Mouse (Mus musculus): Measurements from ENCODE around the gene Tusc2. TPM values are rescaled to one million over a fixed set of nuclear protein-coding genes. Genes with fewer than 3 reads are reported as not detected.

The Tusc2 gene
- polyA plus RNA-seq, 1 experiment from 2014 or later: 41.6 TPM

DNA sequence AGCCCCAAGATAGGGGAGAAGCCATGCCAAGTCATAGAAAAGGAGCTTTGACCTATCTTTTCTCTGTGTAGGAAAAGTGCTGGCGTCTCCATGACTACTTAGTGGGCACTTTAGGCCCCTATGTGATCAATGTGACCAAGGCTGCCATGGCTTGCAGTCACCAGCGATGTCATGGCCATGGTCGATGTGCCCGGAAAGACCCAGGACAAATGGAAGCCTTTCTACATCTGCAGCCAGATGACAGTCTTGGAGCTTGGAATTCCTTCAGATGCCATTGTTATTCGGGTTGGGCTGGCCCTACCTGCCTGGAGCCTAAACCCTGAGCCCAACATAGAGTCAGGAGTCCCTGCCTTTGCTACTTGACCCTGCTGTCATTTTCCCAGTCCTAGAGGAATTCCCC, 23.4 kb downstream of the Tusc2 start:
- Histone ChIP-seq H3K4me2 (replicated peaks; ENCODE audit: low read depth) (peak overlapping the region; percentile 6; the same call in 1 of the 2 replicates), H3K27ac (ENCODE audit: low read depth, low read length) (peak overlapping the region; percentile 78), H3K9ac (ENCODE audit: low read depth, low read length) (no peak overlapping the region), H3K4me3 (ENCODE audit: low read depth, low read length) (no peak overlapping the region), H3K4me1 (replicated peaks; ENCODE audit: control insufficient read depth, insufficient read depth, low read length) (peaks cover 4% of the 10 kb centered on the region; the same call in 1 of the 2 replicates), H3K27me3 (replicated peaks; ENCODE audit: control insufficient read depth, insufficient read depth, low read length) (no peaks in the 10 kb centered on the region), H3K9me3 (ENCODE audit: control insufficient read depth) (no peaks in the 10 kb centered on the region), H3K36me3 (ENCODE audit: control insufficient read depth, insufficient read depth) (peaks cover 30% of the 10 kb centered on the region)
- TF ChIP-seq CTCF (IDR thresholded peaks at IDR 0.05; ENCODE audit: low read depth): no peak
- WGBS: 83% methylated on average over 5 of the region's 5 CpGs
- ATAC-seq: no peak

DNA sequence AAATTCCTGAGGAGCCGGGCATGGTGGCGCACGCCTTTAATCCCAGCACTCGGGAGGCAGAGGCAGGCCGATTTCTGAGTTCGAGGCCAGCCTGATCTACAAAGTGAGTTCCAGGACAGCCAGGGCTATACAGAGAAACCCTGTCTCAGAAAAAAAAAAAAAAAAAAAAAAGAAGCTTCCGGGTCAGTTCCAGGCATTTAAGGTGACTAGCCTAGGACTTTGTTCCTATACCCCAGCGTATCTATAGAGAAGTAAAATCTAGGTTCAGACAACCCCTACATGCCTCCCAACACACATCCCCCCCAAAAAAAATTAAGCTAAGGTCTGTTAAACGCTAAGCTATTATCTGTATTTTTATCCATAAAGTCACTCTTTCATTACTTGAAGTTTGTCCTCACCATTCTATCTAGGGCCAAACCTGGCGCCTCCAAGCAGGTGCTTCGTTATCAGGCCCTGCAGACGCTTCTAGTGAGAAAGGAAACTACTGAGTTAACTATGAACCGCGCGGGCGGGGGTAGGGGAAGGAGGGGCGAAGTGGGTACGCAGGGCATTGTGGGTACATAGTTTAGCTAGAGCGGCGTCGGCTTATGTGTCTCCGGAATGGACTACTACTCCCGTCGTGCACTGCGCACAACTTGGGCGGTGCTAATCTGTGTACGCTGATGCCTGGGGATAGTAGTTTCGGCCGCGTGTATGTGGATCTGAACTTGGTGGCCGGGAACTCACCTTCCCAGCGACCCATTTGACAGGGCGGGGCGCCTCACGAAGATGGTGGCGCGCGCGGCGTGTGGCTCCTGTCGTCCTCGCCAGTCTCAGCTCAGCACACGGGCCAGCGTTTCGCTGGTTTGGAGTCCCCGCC, 24.1 kb downstream of the Tusc2 start, which contains the start of gene Ifrd2:
Gene Ifrd2 (plus strand): TSS at position 669 of the 859 bp plus-strand sequence.
- ATAC-seq: peak; percentile 92
- no peak; the same call in 1 of the 2 replicates for TF ChIP-seq CTCF (IDR thresholded peaks at IDR 0.05; ENCODE audit: low read depth)
- H3K27ac ChIP-seq (ENCODE audit: low read depth, low read length): peak within 1 kb of the TSS; percentile 78

DNA sequence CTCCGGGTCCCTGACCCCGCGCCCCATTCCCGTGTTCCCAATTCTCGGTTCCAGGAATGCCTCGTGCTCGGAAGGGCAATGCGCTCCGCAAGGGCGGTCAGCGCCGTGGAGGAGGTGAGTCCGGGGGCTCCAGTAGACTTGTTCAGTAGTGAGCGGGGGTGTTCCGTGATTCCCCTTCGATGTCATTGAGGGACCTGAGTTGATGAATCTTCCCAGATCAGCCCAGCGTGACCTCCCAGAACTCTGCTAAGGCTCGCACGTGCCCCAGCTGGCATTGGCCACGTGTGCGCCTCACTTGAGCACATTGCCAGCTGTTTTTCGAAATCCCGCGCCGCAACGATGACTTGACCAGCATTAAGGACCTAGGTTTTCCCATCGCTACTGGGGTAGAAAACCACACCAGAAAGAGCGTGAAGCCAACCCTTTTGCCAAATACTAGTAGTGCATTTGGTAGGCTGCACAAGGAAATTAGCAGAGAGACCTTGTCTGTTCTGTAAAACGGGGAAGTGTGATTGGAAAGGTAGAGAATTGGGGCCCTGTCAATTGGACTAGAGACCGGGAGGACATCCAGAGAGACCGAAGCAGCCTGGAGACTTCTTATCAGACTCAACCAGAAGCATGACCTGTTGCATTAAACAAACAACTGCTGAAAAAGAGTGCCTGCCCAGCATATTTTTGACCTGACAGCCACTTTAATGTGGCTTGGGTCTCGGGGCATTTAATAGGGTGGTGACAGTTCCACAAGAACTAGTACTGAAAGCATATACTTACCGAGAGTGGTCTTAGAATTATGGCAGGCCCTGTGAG, 25.0 kb downstream of the Tusc2 start:
- TF ChIP-seq CTCF (IDR thresholded peaks at IDR 0.05; ENCODE audit: low read depth): no peak
- peaks cover 41% of the 10 kb centered on the region for H3K36me3 ChIP-seq (ENCODE audit: control insufficient read depth, insufficient read depth)
- peak overlapping the region; percentile 87 for H3K4me2 ChIP-seq (replicated peaks; ENCODE audit: low read depth)
- H3K4me3 ChIP-seq (ENCODE audit: low read depth, low read length): peak overlapping the region; percentile 70
- no peaks in the 10 kb centered on the region for H3K9me3 ChIP-seq (ENCODE audit: control insufficient read depth)
- peak; percentile 2; the same call in 1 of the 2 replicates for ATAC-seq
- peak overlapping the region; percentile 47 for H3K9ac ChIP-seq (ENCODE audit: low read depth, low read length)
- H3K4me1 ChIP-seq (replicated peaks; ENCODE audit: control insufficient read depth, insufficient read depth, low read length): peaks cover 4% of the 10 kb centered on the region; the same call in 1 of the 2 replicates
- WGBS: 1% methylated on average over 33 of the region's 33 CpGs
- H3K27ac ChIP-seq (ENCODE audit: low read depth, low read length): no peak overlapping the region
- no peaks in the 10 kb centered on the region for H3K27me3 ChIP-seq (replicated peaks; ENCODE audit: control insufficient read depth, insufficient read depth, low read length)

More for the DNA sequence above, 24.1 kb downstream of the Tusc2 start, which contains the start of gene Ifrd2:
- Histone ChIP-seq H3K4me2 (replicated peaks; ENCODE audit: low read depth) (peak within 1 kb of the TSS; percentile 87), H3K9ac (ENCODE audit: low read depth, low read length) (peak within 1 kb of the TSS; percentile 47), H3K4me3 (ENCODE audit: low read depth, low read length) (peak within 1 kb of the TSS; percentile 70), H3K36me3 (ENCODE audit: control insufficient read depth, insufficient read depth) (peaks cover 37% of the 10 kb centered on the region), H3K27me3 (replicated peaks; ENCODE audit: control insufficient read depth, insufficient read depth, low read length) (no peaks in the 10 kb centered on the region), H3K4me1 (replicated peaks; ENCODE audit: control insufficient read depth, insufficient read depth, low read length) (peaks cover 4% of the 10 kb centered on the region; the same call in 1 of the 2 replicates), H3K9me3 (ENCODE audit: control insufficient read depth) (no peaks in the 10 kb centered on the region)
- 9% methylated on average over 46 of the region's 46 CpGs for WGBS

DNA sequence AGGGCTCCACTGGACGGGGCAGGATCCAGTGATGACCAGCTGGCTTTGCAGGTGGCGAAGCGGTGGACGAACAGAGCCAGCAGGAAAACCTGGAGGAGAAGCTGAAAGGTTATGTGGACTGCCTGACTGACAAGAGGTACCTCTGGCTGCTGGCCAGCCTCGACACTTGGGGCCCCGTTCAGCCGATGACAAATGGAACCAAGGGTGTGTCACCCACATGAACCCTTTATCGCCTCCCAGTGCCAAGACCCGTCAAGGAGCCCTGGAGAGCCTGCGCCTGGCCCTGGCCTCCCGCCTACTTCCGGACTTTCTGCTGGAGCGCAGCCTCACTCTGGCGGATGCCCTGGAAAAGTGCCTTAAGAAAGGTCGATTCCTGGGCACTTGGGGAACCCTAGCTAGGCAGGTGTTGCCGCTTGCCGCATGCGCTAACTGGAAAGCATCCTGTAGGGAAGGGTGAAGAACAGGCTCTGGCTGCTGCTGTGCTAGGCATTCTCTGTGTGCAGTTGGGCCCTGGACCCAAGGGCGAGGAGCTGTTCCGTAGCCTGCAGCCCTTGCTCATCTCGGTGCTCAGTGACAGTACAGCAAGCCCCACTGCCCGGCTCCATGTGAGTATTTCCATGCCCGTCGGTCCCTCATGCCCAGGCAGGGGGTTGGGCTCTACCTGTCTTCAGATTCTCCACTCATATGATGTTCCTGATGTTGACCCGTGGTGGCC, 27.2 kb downstream of the Tusc2 start:
- ATAC-seq: peak; percentile 42
- Histone ChIP-seq H3K36me3 (ENCODE audit: control insufficient read depth, insufficient read depth) (peaks cover 37% of the 10 kb centered on the region), H3K27me3 (replicated peaks; ENCODE audit: control insufficient read depth, insufficient read depth, low read length) (no peaks in the 10 kb centered on the region), H3K4me1 (replicated peaks; ENCODE audit: control insufficient read depth, insufficient read depth, low read length) (peaks cover 4% of the 10 kb centered on the region; the same call in 1 of the 2 replicates), H3K9ac (ENCODE audit: low read depth, low read length) (peak overlapping the region; percentile 26; the same call in 1 of the 2 replicates), H3K4me3 (ENCODE audit: low read depth, low read length) (peak overlapping the region; percentile 26), H3K9me3 (ENCODE audit: control insufficient read depth) (no peaks in the 10 kb centered on the region), H3K27ac (ENCODE audit: low read depth, low read length) (peak overlapping the region; percentile 95), H3K4me2 (replicated peaks; ENCODE audit: low read depth) (peak overlapping the region; percentile 60)
- peak; percentile 54 for TF ChIP-seq CTCF (IDR thresholded peaks at IDR 0.05; ENCODE audit: low read depth)
- WGBS: 49% methylated on average over 25 of the region's 25 CpGs

DNA sequence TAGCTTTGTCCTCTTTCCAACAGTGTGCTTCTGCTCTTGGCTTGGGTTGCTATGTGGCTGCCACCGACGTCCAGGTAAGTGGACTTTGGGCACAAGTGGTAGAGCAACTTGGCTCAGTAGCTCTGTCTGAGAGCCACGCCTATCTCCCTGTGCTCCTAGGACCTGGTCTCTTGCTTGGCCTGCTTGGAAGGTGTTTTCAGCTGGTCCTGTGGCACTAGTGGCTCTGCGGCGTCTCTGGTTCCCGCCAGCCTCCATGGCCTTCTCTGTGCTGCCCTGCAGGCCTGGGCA, 27.7 kb downstream of the Tusc2 start:
- 47% methylated on average over 6 of the region's 6 CpGs for whole genome bisulfite sequencing
- peak overlapping the region; percentile 95 for H3K27ac ChIP-seq (ENCODE audit: low read depth, low read length)
- peak overlapping the region; percentile 26; the same call in 1 of the 2 replicates for H3K9ac ChIP-seq (ENCODE audit: low read depth, low read length)
- H3K36me3 ChIP-seq (ENCODE audit: control insufficient read depth, insufficient read depth): peaks cover 37% of the 10 kb centered on the region
- ATAC-seq: peak; percentile 20; the same call in 1 of the 2 replicates
- H3K4me3 ChIP-seq (ENCODE audit: low read depth, low read length): peak overlapping the region; percentile 26
- no peaks in the 10 kb centered on the region for H3K27me3 ChIP-seq (replicated peaks; ENCODE audit: control insufficient read depth, insufficient read depth, low read length)
- TF ChIP-seq CTCF (IDR thresholded peaks at IDR 0.05; ENCODE audit: low read depth): no peak
- H3K4me2 ChIP-seq (replicated peaks; ENCODE audit: low read depth): peak overlapping the region; percentile 60
- H3K9me3 ChIP-seq (ENCODE audit: control insufficient read depth): no peaks in the 10 kb centered on the region
- peaks cover 4% of the 10 kb centered on the region; the same call in 1 of the 2 replicates for H3K4me1 ChIP-seq (replicated peaks; ENCODE audit: control insufficient read depth, insufficient read depth, low read length)

All from intestine, postnatal 0 days (tissue).